ENCODE assay signal across 13 mouse cellular contexts in genomic region chr6:91283031-91283430, GRCm38 (mm10).
"Had no signal": no experiment of that assay in that cellular context is flagged by ENCODE, and none has a peak within 500 bp of the region (broad histone marks: within the 10 kb centered on the region; RNA-seq: fewer than 3 reads in every experiment).

No protein-coding gene starts in this region.

- H3K4me3 ChIP-seq: layer of hippocampus, adult 2 months; limb, embryonic 10.5 days; limb, embryonic 13.5 days; liver, embryonic 13.5 days; midbrain, embryonic 13.5 days; stomach, embryonic 15.5 days had no signal

- H3K27ac ChIP-seq: kidney, postnatal 0 days; layer of hippocampus, adult 2 months; limb, embryonic 10.5 days; limb, embryonic 13.5 days; liver, embryonic 13.5 days; macrophage; midbrain, embryonic 13.5 days; stomach, embryonic 15.5 days had no signal

- H3K36me3 ChIP-seq: limb, embryonic 10.5 days; limb, embryonic 13.5 days; liver, embryonic 13.5 days; midbrain, embryonic 13.5 days; stomach, embryonic 15.5 days had no signal

- DNase-seq: kidney, postnatal 25 days; layer of hippocampus, adult 9-11 months; liver; liver, embryonic 13.5 days; lung, embryonic 14.5 days; thymus, postnatal 25 days had no signal
